Mouse (Mus musculus) brain, embryonic 14.5 days (tissue): ENCODE results near the gene Dhrs4. TPM values are rescaled to one million over a fixed set of nuclear protein-coding genes. Genes with fewer than 3 reads are reported as not detected.

Experiments
- DNase-seq: peaks from one replicate; pipeline ENCODE4 v3.0.0-alpha.2; 2011; ENCODE audit warnings: low read depth
- CTCF ChIP-seq: fragments of 200-500 bp; IDR thresholded peaks from 2 replicates; pipeline ENCODE4 v1.5.1; 2012; ENCODE audit warnings: inconsistent platforms, mild to moderate bottlenecking, moderate library complexity, borderline replicate concordance; ENCODE audit not compliant: insufficient read depth, insufficient read length; ENCODE audit errors: extremely low read depth
- POLR2A ChIP-seq: fragments of 200-500 bp; IDR thresholded peaks from 2 replicates; pipeline ENCODE4 v1.6.1; 2012; ENCODE audit warnings: mild to moderate bottlenecking, inconsistent platforms, borderline replicate concordance; ENCODE audit not compliant: poor library complexity, insufficient read depth, insufficient read length, severe bottlenecking; ENCODE audit errors: extremely low read depth
- polyA plus RNA-seq: library from polyadenylated mRNA; depleted of rRNA; stranded (reverse); fragments of >200 nt; gene quantifications from 2 replicates; pipeline ENCODE4 v1.2.3, GENCODE M21; 2012

Gene Dhrs4
- polyA plus RNA-seq, 1 experiment, result 16.0 TPM

GRCm38 (mm10) chr14:55461757-55462156 lies 16.8 kb upstream of the Dhrs4 start:
- TF ChIP-seq CTCF, result no peak
- no peak for TF ChIP-seq POLR2A
- no peak for DNase-seq

GRCm38 (mm10) chr14:55466481-55466880 lies 12.1 kb upstream of the Dhrs4 start:
- TF ChIP-seq POLR2A (no peak), CTCF (no peak)
- no peak for DNase-seq

GRCm38 (mm10) chr14:55467108-55467507 lies 11.4 kb upstream of the Dhrs4 start:
- TF ChIP-seq POLR2A (no peak), CTCF (no peak)
- no peak for DNase-seq

- TF ChIP-seq CTCF (no peak), POLR2A (no peak)
These were observed 10.2 kb upstream of the Dhrs4 start for GRCm38 (mm10) chr14:55468301-55468741.

GRCm38 (mm10) chr14:55469041-55469440 lies 9.5 kb upstream of the Dhrs4 start:
- TF ChIP-seq POLR2A (no peak), CTCF (no peak)
- DNase-seq, result no peak

More at GRCm38 (mm10) chr14:55468301-55468741, 10.2 kb upstream of the Dhrs4 start:
- no peak for DNase-seq

GRCm38 (mm10) chr14:55469821-55470220 lies 8.7 kb upstream of the Dhrs4 start:
- no peak for DNase-seq

GRCm38 (mm10) chr14:55470806-55471205 lies 7.8 kb upstream of the Dhrs4 start:
- no peak for DNase-seq
- TF ChIP-seq POLR2A, result no peak
- TF ChIP-seq CTCF, result no peak

More at GRCm38 (mm10) chr14:55469821-55470220, 8.7 kb upstream of the Dhrs4 start:
- TF ChIP-seq POLR2A, result no peak
- TF ChIP-seq CTCF, result no peak

- no peak for DNase-seq
- TF ChIP-seq POLR2A, result no peak
- TF ChIP-seq CTCF, result no peak
These were observed 2.9 kb upstream of the Dhrs4 start for GRCm38 (mm10) chr14:55475654-55476053.

GRCm38 (mm10) chr14:55477421-55477820 lies 1.1 kb upstream of the Dhrs4 start:
- DNase-seq, result no peak
- no peak for TF ChIP-seq POLR2A
- no peak for TF ChIP-seq CTCF

GRCm38 (mm10) chr14:55477829-55478228 lies 729 bp upstream of the Dhrs4 start:
- TF ChIP-seq POLR2A (no peak), CTCF (no peak)
- no peak for DNase-seq

GRCm38 (mm10) chr14:55479629-55480028 lies 1.1 kb downstream of the Dhrs4 start:
- no peak for DNase-seq
- TF ChIP-seq CTCF (no peak), POLR2A (no peak)

GRCm38 (mm10) chr14:55484430-55485085 lies 6.0 kb downstream of the Dhrs4 start:
- peak; percentile 92 for DNase-seq
- TF ChIP-seq POLR2A (no peak), CTCF (no peak)
